Mouse (Mus musculus): Measurements from ENCODE around the gene Gpr18.
"Not testable (repeated sequence)": the region's sequence is repeated elsewhere in the genome, so short reads cannot be mapped to it uniquely, and the experiment has no call there.

Gpr18 gene

GRCm38 (mm10) chr14:121881211-121881610 is 34.4 kb downstream of the Gpr18 start:
- no peak for DNase-seq (ENCODE audit: low spot score)

DNA sequence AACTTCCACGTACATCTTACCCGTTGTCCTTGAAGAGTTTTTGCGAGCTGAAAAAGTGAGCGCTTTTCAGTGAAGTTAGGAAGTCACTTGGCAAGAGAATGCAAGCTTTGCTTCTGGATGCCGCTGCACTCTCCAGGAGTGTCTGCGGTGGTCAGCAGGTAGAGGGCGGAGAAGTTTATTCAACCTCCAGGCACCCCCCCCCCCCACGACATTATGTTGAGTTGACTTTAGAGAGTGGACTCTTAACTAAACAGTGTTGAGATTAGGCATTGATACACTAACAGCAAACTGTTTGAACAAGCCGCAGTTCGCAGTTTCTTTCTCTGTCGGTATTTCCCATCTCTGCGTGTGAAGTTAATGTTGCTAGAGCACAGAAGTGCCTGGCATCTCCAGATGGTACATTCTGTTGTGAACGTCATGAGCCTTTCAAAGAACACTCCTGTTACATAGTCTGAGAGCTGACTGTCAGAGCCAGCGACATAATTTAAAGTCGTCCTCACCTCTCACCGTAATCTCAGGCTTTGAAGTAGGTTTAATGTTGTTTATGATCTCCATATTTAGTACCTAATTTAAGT is 36.2 kb downstream of the Gpr18 start:
- no peak for DNase-seq (ENCODE audit: low spot score)

DNA sequence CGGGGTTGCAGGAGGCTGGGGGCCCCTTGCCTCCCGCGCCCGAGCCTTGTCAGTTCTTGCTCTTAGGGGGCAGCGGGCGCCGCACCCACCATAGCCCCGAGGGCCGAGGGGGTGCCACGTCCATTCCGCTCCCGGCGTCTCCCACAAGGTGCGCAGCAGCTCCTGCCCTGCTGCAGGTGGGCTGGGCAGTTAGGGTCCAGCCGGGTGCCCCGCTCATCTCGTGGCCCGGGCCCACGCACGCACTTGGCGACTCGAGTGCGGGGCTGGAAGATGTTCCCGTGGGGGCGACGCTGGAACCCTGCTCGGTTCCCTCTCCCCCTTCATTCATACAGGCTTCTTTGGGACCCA is 36.7 kb downstream of the Gpr18 start:
- DNase-seq (ENCODE audit: low spot score) = no peak

DNA sequence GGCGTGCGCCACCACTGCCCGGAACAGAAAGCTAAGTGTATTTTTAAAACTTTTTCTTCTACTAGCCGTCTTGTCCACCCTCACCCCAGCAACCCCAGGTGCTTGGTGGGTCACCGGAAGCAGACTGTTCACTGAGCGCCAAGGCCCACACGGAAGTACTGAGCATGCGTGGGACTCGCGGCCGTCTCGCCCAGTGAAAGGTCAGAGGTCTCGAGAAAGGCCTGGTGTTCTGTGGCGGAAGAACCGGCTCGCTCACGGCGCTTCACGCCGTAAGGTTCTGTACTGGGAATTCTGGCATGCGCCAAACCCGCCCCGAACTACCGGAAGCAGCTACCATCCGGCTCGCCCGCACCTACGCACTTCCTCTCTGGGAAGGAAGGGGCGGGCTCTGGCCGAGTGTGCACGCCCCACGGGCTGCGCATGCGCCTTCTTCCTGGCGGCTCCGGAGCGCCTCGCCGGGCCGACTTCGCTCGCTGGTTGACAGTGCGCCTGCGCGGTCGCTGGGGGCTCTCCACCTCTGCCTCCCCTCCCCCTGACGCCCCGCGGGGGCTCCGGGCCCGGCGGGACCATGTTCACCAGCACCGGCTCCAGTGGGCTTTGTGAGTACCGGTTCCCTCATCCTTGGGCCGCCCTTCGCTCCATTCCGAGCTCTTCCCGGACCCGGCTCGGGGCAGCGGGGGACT is 37.3 kb downstream of the Gpr18 start, which contains the start of gene Ubac2:
Ubac2 (plus strand) TSS at position 445 of the 683 bp plus-strand sequence.
- peak; percentile 98 for DNase-seq (ENCODE audit: low spot score)

- no peak for DNase-seq (ENCODE audit: low spot score)
Observed at GRCm38 (mm10) chr14:121877640-121878039, 37.9 kb downstream of the Gpr18 start.

DNA sequence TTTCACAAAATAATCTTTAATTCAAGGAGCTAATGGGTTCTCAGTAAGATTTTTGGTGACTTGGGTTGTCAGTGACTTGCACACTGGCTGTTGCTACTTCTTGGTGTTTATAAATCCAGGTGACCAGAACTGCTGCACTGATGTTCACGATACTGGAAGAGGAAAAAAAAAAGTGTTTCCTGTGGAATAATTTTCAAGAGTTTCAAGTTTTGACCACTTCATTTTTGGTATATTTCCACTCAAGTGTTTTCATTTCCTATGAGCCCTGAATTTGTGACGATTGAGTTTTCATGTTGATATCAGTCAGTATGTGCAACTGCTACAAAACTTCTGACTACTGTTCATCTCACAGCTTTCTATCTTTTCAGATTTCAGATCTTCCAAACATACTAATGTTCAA is 38.7 kb downstream of the Gpr18 start:
- DNase-seq (ENCODE audit: low spot score) = no peak

GRCm38 (mm10) chr14:121876190-121876589 is 39.4 kb downstream of the Gpr18 start:
- not testable (repeated sequence) for DNase-seq (ENCODE audit: low spot score)

GRCm38 (mm10) chr14:121873646-121874045 is 41.9 kb downstream of the Gpr18 start:
- DNase-seq (ENCODE audit: low spot score) = no peak

GRCm38 (mm10) chr14:121873172-121873571 is 42.4 kb downstream of the Gpr18 start:
- no peak for DNase-seq (ENCODE audit: low spot score)

DNA sequence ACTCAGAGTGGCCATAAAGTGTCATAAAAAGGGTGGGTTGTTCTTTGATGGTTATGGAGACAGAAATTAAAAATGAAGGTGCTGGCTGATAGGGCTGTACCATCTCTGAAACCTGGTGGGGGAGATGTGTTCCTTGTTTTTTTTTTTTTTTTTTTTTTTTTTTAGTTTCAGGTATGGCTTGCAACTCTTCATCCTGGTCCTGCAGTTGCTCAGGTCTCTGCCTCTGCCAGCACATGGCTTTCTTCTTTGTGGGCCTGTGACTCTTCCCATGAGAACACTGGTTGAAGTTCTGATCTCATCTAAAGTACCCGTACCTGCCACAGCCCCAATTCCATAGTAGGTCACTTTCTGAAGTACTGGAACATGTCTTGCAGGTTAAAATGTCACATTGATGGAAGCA is 42.8 kb downstream of the Gpr18 start:
- no peak for DNase-seq (ENCODE audit: low spot score)

GRCm38 (mm10) chr14:121869111-121869510 is 46.5 kb downstream of the Gpr18 start:
- no peak for DNase-seq (ENCODE audit: low spot score)

GRCm38 (mm10) chr14:121866574-121866973 is 49.0 kb downstream of the Gpr18 start:
- no peak for DNase-seq (ENCODE audit: low spot score)

- peak; percentile 80 for DNase-seq (ENCODE audit: low spot score)
Observed at GRCm38 (mm10) chr14:121865162-121865561, 50.4 kb downstream of the Gpr18 start.
